Mouse (Mus musculus) bone marrow, adult 2 months (tissue): ENCODE data around the gene Gm3043. TPM values are rescaled to one million over a fixed set of nuclear protein-coding genes. Genes with fewer than 3 reads are reported as not detected.
"Not testable (repeated sequence)": the region's sequence is repeated elsewhere in the genome, so short reads cannot be mapped to it uniquely, and the experiment has no call there.

Experiments used
- H3K27ac ChIP-seq: fragments of 200-500 bp; 2 replicates; pipeline ENCODE4 v1.5.1; 2012; ENCODE audit warnings: low read depth, mild to moderate bottlenecking, control low read depth, inconsistent platforms, low read length; ENCODE audit not compliant: control insufficient read depth, poor library complexity, insufficient read depth
- H3K4me1 ChIP-seq: fragments of 200-500 bp; 2 replicates; pipeline ENCODE4 v1.6.1; 2011; ENCODE audit warnings: low read length; ENCODE audit not compliant: control insufficient read depth, insufficient read depth
- H3K4me3 ChIP-seq: fragments of 200-500 bp; replicated peaks from 2 replicates; pipeline ENCODE3; 2011; ENCODE audit warnings: mild to moderate bottlenecking, low read depth, low read length, control low read depth; ENCODE audit not compliant: control insufficient read depth
- WGBS: fragments of 180-500 bp; shearing (Covaris S2); methylation state at CpG from one replicate; pipeline ENCODE4 v1.1.7; 2018; 5-methylcytosine and 5-hydroxymethylcytosine counted together
- polyA plus RNA-seq: library from polyadenylated mRNA; stranded (reverse); fragments of >200 nt; gene quantifications from 2 replicates; pipeline ENCODE4 v1.2.4, GENCODE M21; 2011; ENCODE audit warnings: low replicate concordance; ENCODE audit not compliant: missing spikeins, insufficient read depth, insufficient read length

Gm3043 gene
- not detected in 2 replicates for polyA plus RNA-seq

DNA sequence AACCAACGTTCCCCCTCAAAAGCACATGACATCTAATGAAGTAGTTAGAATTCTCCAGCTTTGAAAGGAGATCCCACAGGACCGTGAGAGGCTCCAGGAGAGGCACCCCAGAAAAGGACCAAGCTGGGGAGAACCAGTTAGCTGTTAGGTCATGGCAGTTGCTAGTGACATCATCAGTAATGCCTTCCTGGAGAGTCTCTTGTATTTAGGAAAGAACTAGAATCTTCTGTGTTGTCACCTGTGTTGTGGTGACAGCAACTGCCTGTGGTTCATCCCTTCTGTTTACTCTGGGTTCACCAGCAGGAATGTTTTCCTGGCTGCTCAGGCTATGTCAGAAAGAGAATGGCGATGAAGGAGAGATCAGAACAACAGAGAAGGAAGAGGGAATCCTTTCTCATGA lies at the start of gene Gm3043:
Gene Gm3043, plus strand, starts transcription at position 301 of the 400 bp plus-strand sequence.
- H3K4me3 ChIP-seq, H3K27ac ChIP-seq, H3K4me1 ChIP-seq: not testable (repeated sequence)
- WGBS = no CpG with 5 or more reads among the region's 3 CpGs

DNA sequence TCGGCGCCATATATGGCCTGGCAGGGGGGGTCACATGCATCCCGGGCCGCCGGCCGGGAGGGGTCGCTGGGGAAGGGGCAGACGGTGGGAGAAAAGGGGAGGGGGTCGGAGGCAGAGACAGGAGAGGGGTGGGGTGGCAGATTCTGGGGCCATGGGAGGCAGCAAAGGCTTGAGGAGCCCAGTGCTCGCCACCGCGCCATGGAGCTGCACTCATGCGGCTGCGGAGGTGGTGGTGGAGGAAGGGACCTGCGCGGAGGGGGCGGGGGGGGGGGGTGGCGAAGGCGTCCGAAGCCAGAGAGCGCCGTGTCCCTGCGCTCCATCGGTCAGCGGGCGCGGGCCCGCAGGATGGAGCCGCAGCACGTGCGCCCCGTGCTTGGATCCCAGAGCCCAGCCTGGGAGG lies 36.9 kb upstream of the Gm3043 start, which contains the start of gene Gm3020:
Gene Gm3020, plus strand, starts transcription at position 301 of the 400 bp plus-strand sequence.
- WGBS = no CpG with 5 or more reads among the region's 32 CpGs
- H3K27ac ChIP-seq, H3K4me1 ChIP-seq, H3K4me3 ChIP-seq: not testable (repeated sequence)

Other genes starting within 250 kb of the Gm3043 start
- gene Gm10408, start 239.4 kb upstream of the Gm3043 start, polyA plus RNA-seq = not detected in 2 replicates
- not detected in 2 replicates for gene Gm3012, start 54.3 kb upstream of the Gm3043 start, polyA plus RNA-seq
- gene Gm3020, start 36.8 kb upstream of the Gm3043 start, polyA plus RNA-seq = not detected in 2 replicates
- gene Gm3002, start 121.3 kb downstream of the Gm3043 start, polyA plus RNA-seq = not detected in 2 replicates
- gene Gm3033, start 157.5 kb downstream of the Gm3043 start, polyA plus RNA-seq = not detected in 2 replicates
- gene Gm2916, start 195.4 kb downstream of the Gm3043 start, polyA plus RNA-seq = not detected in 2 replicates
- not detected in 2 replicates for gene Gm3029, start 243.0 kb downstream of the Gm3043 start, polyA plus RNA-seq